Mouse (Mus musculus): ENCODE results near the gene Apol8. TPM values are rescaled to one million over a fixed set of nuclear protein-coding genes. Genes with fewer than 3 reads are reported as not detected.
"Not testable (repeated sequence)": the region's sequence is repeated elsewhere in the genome, so short reads cannot be mapped to it uniquely, and the experiment has no call there.

The Apol8 gene
- polyA plus RNA-seq, 1 experiment from 2014 or later: not detected

DNA sequence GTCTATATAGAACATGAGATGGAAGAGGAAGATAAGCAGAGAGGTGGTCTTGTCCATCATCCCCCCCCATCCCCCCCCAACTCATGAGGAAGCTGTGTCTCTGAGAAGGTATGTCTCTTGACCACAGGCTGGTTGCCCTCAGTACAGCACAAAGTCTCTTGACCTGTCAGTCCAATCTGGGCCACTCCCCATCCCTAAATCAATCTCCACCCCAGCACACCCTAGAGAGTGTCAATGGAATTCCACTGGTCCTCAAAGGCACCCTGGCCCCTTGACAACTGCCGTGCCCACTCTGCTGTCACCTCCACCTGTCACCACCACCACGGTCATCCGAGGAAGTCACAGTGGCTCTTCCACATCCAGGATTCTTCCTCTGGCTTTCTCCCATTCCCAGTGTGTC is 8.4 kb downstream of the Apol8 start:
- WGBS: 90% methylated on average over 3 of the region's 3 CpGs

DNA sequence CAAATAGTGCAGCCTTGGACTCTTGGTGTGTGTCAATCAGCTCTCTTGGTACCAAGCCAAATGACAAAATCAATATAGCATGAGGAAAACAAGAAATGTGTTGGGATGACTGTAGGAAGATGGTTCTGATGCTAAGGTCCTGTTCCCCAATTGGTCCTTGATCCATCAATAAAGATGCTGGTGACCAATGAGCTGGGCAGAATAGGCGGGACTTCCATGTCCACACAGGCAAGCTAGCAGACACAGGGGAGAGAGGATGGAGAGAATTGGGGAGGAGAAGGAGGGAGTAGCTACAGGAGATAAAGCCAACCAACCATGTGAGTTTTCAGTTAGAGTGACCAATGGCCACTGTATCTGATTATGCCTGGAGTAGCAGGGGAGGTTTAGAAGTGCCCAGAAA is 10.5 kb downstream of the Apol8 start:
- no peaks in the 10 kb centered on the region; the same call in 1 of the 2 replicates for H3K9me3 ChIP-seq (ENCODE audit: control insufficient read depth, low read length)
- WGBS: 93% methylated on average over 1 of the region's 1 CpGs
- no peak overlapping the region for H3K27ac ChIP-seq (ENCODE audit: low read depth, low read length)
- H3K27me3 ChIP-seq (ENCODE audit: control insufficient read depth, insufficient read depth, low read length): no peaks in the 10 kb centered on the region
- no peak overlapping the region for H3K9ac ChIP-seq (ENCODE audit: low read depth, low read length)
- no peak overlapping the region for H3K4me2 ChIP-seq (replicated peaks; ENCODE audit: low read depth, low read length)
- H3K4me3 ChIP-seq (ENCODE audit: low read length): no peak overlapping the region
- no peaks in the 10 kb centered on the region for H3K36me3 ChIP-seq (ENCODE audit: control insufficient read depth, insufficient read depth, low read length)
- ATAC-seq (ENCODE audit: low FRiP score, low TSS enrichment): no peak
- H3K4me1 ChIP-seq (ENCODE audit: control insufficient read depth, insufficient read depth, low read length): no peaks in the 10 kb centered on the region

More for the DNA sequence above, 8.4 kb downstream of the Apol8 start:
- no peak for ATAC-seq (ENCODE audit: low FRiP score, low TSS enrichment)
- Histone ChIP-seq H3K4me1 (ENCODE audit: control insufficient read depth, insufficient read depth, low read length) (no peaks in the 10 kb centered on the region), H3K9ac (ENCODE audit: low read depth, low read length) (no peak overlapping the region), H3K27me3 (ENCODE audit: control insufficient read depth, insufficient read depth, low read length) (no peaks in the 10 kb centered on the region), H3K4me3 (ENCODE audit: low read length) (no peak overlapping the region), H3K4me2 (replicated peaks; ENCODE audit: low read depth, low read length) (no peak overlapping the region), H3K27ac (ENCODE audit: low read depth, low read length) (no peak overlapping the region), H3K9me3 (ENCODE audit: control insufficient read depth, low read length) (no peaks in the 10 kb centered on the region; the same call in 1 of the 2 replicates), H3K36me3 (ENCODE audit: control insufficient read depth, insufficient read depth, low read length) (no peaks in the 10 kb centered on the region)

DNA sequence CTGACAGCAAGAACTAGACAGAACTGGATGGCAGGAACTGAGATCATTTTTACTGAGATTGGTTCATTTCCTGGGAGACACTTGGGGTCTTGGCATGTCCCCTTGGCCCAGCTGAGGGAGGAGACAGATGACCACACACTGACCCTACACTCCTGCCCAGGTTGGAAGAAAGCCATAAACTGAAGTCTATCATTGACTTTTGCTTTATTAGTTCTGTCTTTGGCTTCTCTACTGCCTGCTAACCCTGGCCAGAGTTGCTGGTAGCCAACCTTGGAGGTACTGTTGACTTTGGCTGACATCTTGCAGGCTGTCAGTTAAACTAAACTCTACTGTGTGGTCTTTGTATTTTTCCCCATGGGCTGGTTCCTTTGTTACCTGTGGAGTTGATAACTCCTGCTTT is 11.7 kb downstream of the Apol8 start:
- Histone ChIP-seq H3K36me3 (ENCODE audit: control insufficient read depth, insufficient read depth, low read length) (no peaks in the 10 kb centered on the region), H3K4me2 (replicated peaks; ENCODE audit: low read depth, low read length) (no peak overlapping the region), H3K9ac (ENCODE audit: low read depth, low read length) (no peak overlapping the region), H3K4me3 (ENCODE audit: low read length) (no peak overlapping the region), H3K27ac (ENCODE audit: low read depth, low read length) (no peak overlapping the region), H3K27me3 (ENCODE audit: control insufficient read depth, insufficient read depth, low read length) (no peaks in the 10 kb centered on the region), H3K4me1 (ENCODE audit: control insufficient read depth, insufficient read depth, low read length) (no peaks in the 10 kb centered on the region), H3K9me3 (ENCODE audit: control insufficient read depth, low read length) (no peaks in the 10 kb centered on the region; the same call in 1 of the 2 replicates)
- no peak for ATAC-seq (ENCODE audit: low FRiP score, low TSS enrichment)

DNA sequence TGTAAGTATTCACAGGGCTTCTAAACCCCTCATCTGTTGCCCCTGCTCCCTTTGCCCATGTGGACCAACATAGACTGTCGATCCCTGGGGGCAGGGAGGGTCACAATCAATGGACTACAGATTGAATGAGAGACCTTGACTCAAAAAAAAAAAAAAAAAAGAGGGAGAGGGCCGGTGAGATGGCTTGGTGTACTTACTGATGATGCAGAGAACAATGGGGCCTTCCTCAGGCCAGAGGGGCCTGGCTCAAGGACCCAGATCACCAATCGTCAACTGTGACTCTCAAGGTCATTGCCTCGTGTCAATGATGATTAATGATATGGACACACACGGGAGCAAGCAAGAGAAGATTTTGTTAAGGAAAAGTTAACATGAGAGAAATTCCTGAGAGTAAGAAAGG is 12.2 kb downstream of the Apol8 start:
- no peak overlapping the region for H3K4me3 ChIP-seq (ENCODE audit: low read length)
- no peaks in the 10 kb centered on the region for H3K27me3 ChIP-seq (ENCODE audit: control insufficient read depth, insufficient read depth, low read length)
- H3K27ac ChIP-seq (ENCODE audit: low read depth, low read length): no peak overlapping the region
- H3K9me3 ChIP-seq (ENCODE audit: control insufficient read depth, low read length): no peaks in the 10 kb centered on the region; the same call in 1 of the 2 replicates
- no peak for ATAC-seq (ENCODE audit: low FRiP score, low TSS enrichment)
- H3K4me2 ChIP-seq (replicated peaks; ENCODE audit: low read depth, low read length): no peak overlapping the region
- no peak overlapping the region for H3K9ac ChIP-seq (ENCODE audit: low read depth, low read length)
- H3K4me1 ChIP-seq (ENCODE audit: control insufficient read depth, insufficient read depth, low read length): no peaks in the 10 kb centered on the region
- WGBS: 27% methylated on average over 5 of the region's 5 CpGs
- H3K36me3 ChIP-seq (ENCODE audit: control insufficient read depth, insufficient read depth, low read length): no peaks in the 10 kb centered on the region

DNA sequence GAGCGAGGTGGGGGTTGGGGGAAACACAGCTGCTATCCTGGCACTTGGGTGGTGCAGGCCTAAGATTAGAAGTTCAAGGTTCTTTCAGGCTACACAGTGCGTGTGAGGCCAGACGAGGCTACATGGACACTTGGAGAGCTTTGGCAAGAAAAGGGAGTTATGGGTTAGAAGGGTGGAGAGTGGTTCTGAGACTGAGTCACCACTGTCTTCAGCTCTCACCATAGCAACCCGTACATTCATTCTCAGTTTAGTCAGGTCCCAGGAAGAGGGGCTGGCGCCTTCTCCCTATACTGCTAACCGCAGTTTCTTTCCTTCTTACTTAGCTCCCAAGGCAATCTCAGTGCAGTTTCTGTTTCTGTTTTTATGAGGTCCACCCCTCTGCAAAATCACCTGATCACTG is 15.2 kb downstream of the Apol8 start:
- not testable (repeated sequence) for H3K36me3 ChIP-seq (ENCODE audit: control insufficient read depth, insufficient read depth, low read length); H3K4me1 ChIP-seq (ENCODE audit: control insufficient read depth, insufficient read depth, low read length); H3K27ac ChIP-seq (ENCODE audit: low read depth, low read length); H3K4me2 ChIP-seq (replicated peaks; ENCODE audit: low read depth, low read length); H3K4me3 ChIP-seq (ENCODE audit: low read length); H3K9ac ChIP-seq (ENCODE audit: low read depth, low read length); ATAC-seq (ENCODE audit: low FRiP score, low TSS enrichment); H3K9me3 ChIP-seq (ENCODE audit: control insufficient read depth, low read length); H3K27me3 ChIP-seq (ENCODE audit: control insufficient read depth, insufficient read depth, low read length)
- WGBS: 79% methylated on average over 6 of the region's 6 CpGs

DNA sequence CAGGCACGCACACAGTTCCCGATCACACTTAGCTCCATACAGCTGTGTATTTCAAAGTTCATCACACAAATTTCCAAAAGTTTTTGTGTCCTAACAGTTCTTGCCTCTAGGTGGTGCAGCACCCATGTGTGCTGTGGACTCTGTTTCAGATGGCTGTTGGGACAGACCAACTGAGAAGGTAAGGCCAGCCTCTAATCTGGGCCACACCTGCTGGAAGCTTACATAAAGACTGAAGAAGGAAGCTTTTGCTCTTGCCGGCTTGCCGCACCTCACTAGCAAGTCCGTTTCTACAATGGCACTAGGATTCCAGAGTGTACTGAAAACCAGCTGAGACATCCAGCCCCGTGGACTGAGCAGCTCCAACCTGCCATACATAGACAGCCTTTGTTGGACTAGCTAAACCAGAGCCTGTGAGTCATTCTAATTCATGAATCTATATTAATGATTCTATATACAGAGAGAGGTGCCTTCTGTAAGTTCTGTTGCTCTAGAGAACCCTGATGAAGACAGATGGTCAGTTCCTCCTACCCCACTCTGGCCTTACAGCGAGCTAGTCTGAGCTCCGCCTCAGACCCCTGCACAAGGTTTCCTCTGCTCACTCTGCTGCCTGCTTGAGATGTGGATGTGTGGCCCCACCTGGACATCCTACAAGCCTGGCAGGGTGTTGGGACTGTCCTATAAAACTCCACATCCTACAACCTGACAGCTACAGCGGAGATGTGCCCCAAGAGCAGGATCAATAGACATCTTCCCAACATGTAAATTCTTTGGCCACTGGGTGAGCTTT is 16.1 kb downstream of the Apol8 start:
- Histone ChIP-seq H3K9me3 (ENCODE audit: control insufficient read depth, low read length) (no peaks in the 10 kb centered on the region), H3K4me3 (ENCODE audit: low read length) (no peak overlapping the region), H3K9ac (ENCODE audit: low read depth, low read length) (no peak overlapping the region), H3K4me1 (ENCODE audit: control insufficient read depth, insufficient read depth, low read length) (no peaks in the 10 kb centered on the region), H3K27me3 (ENCODE audit: control insufficient read depth, insufficient read depth, low read length) (no peaks in the 10 kb centered on the region), H3K4me2 (replicated peaks; ENCODE audit: low read depth, low read length) (no peak overlapping the region), H3K27ac (ENCODE audit: low read depth, low read length) (no peak overlapping the region), H3K36me3 (ENCODE audit: control insufficient read depth, insufficient read depth, low read length) (no peaks in the 10 kb centered on the region)
- no peak for ATAC-seq (ENCODE audit: low FRiP score, low TSS enrichment)
- WGBS: 77% methylated on average over 9 of the region's 9 CpGs

DNA sequence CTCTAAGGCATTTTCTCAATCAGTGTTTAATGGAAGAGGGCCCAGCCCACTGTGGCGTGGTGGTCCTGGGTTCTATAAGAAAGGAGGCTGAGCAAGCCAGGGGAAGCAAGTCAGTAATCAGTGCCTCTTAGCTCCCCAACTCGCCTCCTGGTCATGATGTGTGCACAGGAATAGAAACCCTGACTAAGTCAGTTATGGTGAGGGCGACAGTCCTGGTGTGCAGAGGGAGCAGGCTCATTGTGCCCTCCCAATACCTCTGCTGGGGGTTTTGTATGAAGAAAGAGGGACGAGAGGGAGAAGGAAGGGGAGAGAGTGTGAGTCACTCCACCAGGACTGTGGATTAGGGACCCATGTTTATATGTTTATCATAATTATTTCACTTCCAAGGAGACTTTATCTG is 22.9 kb downstream of the Apol8 start:
- ATAC-seq (ENCODE audit: low FRiP score, low TSS enrichment); H3K27ac ChIP-seq (ENCODE audit: low read depth, low read length); H3K27me3 ChIP-seq (ENCODE audit: control insufficient read depth, insufficient read depth, low read length); H3K9ac ChIP-seq (ENCODE audit: low read depth, low read length); H3K36me3 ChIP-seq (ENCODE audit: control insufficient read depth, insufficient read depth, low read length); H3K9me3 ChIP-seq (ENCODE audit: control insufficient read depth, low read length); H3K4me2 ChIP-seq (replicated peaks; ENCODE audit: low read depth, low read length); H3K4me3 ChIP-seq (ENCODE audit: low read length); H3K4me1 ChIP-seq (ENCODE audit: control insufficient read depth, insufficient read depth, low read length): not testable (repeated sequence)
- 87% methylated on average over 4 of the region's 4 CpGs for WGBS

DNA sequence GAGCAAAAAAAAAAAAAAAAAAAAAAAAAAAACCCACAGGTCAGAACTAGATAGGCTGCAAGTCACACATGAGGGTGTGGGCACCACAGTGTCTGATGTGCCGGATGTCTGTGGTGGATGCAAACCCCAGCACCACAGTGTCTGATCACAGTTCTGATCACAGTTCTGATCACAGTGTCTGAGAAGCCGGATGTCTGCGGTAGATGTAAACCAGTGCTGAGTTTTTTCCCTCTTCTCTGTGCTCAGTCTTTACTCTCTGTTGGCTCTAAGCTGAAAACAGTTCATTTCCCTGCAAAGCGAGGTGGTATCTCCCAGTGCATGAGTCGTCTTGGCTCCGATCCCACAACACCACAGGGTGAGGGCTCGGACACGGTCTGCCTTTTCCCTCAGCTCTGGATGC is 23.4 kb downstream of the Apol8 start:
- H3K36me3 ChIP-seq (ENCODE audit: control insufficient read depth, insufficient read depth, low read length); H3K4me3 ChIP-seq (ENCODE audit: low read length); H3K4me1 ChIP-seq (ENCODE audit: control insufficient read depth, insufficient read depth, low read length); ATAC-seq (ENCODE audit: low FRiP score, low TSS enrichment); H3K27ac ChIP-seq (ENCODE audit: low read depth, low read length); H3K9me3 ChIP-seq (ENCODE audit: control insufficient read depth, low read length); H3K27me3 ChIP-seq (ENCODE audit: control insufficient read depth, insufficient read depth, low read length); H3K9ac ChIP-seq (ENCODE audit: low read depth, low read length); H3K4me2 ChIP-seq (replicated peaks; ENCODE audit: low read depth, low read length): not testable (repeated sequence)
- 82% methylated on average over 7 of the region's 8 CpGs for WGBS

DNA sequence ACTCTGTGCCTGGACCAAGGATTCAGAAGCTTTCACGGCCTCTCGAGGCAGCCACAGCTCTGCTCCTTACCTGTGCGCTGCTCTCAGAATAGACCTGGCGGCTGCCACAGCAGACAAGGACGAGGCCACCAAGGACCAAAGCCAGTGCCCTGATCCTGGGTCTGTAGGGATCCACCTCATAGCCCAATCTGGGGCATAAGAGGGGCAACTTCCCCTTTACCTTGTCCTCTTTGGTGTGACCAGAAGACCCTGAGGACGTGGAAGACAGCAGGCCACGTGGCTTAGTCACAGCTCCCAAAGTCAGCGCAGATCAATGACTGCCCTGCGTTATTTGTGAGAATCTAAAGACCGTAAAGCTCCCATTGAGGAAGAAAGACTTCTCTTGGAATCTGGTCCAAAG is 24.0 kb downstream of the Apol8 start:
- H3K36me3 ChIP-seq (ENCODE audit: control insufficient read depth, insufficient read depth, low read length); ATAC-seq (ENCODE audit: low FRiP score, low TSS enrichment); H3K4me3 ChIP-seq (ENCODE audit: low read length); H3K4me2 ChIP-seq (replicated peaks; ENCODE audit: low read depth, low read length); H3K9ac ChIP-seq (ENCODE audit: low read depth, low read length); H3K27ac ChIP-seq (ENCODE audit: low read depth, low read length); H3K9me3 ChIP-seq (ENCODE audit: control insufficient read depth, low read length); H3K27me3 ChIP-seq (ENCODE audit: control insufficient read depth, insufficient read depth, low read length); H3K4me1 ChIP-seq (ENCODE audit: control insufficient read depth, insufficient read depth, low read length): not testable (repeated sequence)
- 79% methylated on average over 10 of the region's 10 CpGs for WGBS

All from kidney, embryonic 14.5 days (tissue).